Mouse (Mus musculus) kidney, postnatal 4 days (tissue): ENCODE measurements around the gene Fam76b.
A peak's percentile ranks its signal among the peaks of the same experiment; 100 is the strongest.

ENCODE experiments used
- DNase-seq, 2 experiments: peaks; one replicate each; pipeline ENCODE4 v3.0.0; 2021; ENCODE audit warnings: mixed read lengths in 2 of 2

Fam76b gene

GRCm38 (mm10) chr9:13871631-13872030 lies 44.1 kb downstream of the Fam76b start:
- no peak for DNase-seq

GRCm38 (mm10) chr9:13874359-13874758 lies 46.8 kb downstream of the Fam76b start:
- no peak for DNase-seq

- no peak for DNase-seq
These were observed 47.8 kb downstream of the Fam76b start for GRCm38 (mm10) chr9:13875340-13875739.

GRCm38 (mm10) chr9:13880761-13881160 lies 53.2 kb downstream of the Fam76b start:
- no peak for DNase-seq

- no peak for DNase-seq
These were observed 55.0 kb downstream of the Fam76b start for GRCm38 (mm10) chr9:13882478-13882877.

- DNase-seq, result no peak
These were observed 61.5 kb downstream of the Fam76b start for GRCm38 (mm10) chr9:13888981-13889380.

GRCm38 (mm10) chr9:13889657-13890056 lies 62.1 kb downstream of the Fam76b start:
- peak; percentile 92 to 93 for DNase-seq

- no peak for DNase-seq
These were observed 62.7 kb downstream of the Fam76b start for GRCm38 (mm10) chr9:13890171-13890570.

GRCm38 (mm10) chr9:13891888-13892287 lies 64.4 kb downstream of the Fam76b start:
- DNase-seq, result no peak

GRCm38 (mm10) chr9:13893044-13893443 lies 65.5 kb downstream of the Fam76b start:
- no peak for DNase-seq

GRCm38 (mm10) chr9:13894491-13894890 lies 67.0 kb downstream of the Fam76b start:
- DNase-seq, result no peak

GRCm38 (mm10) chr9:13894936-13895335 lies 67.4 kb downstream of the Fam76b start:
- no peak for DNase-seq

- DNase-seq, result no peak
These were observed 68.5 kb downstream of the Fam76b start for GRCm38 (mm10) chr9:13896055-13896454.

GRCm38 (mm10) chr9:13898510-13899305 lies 71.2 kb downstream of the Fam76b start:
- DNase-seq, result no peak

GRCm38 (mm10) chr9:13902030-13902429 lies 74.5 kb downstream of the Fam76b start:
- no peak for DNase-seq

- no peak for DNase-seq
These were observed 76.7 kb downstream of the Fam76b start for GRCm38 (mm10) chr9:13904091-13904779.
